Mouse (Mus musculus) monocyte, adult 5-6 weeks (primary cell): ENCODE results near the gene Hoxd8. TPM values are rescaled to one million over a fixed set of nuclear protein-coding genes. Genes with fewer than 3 reads are reported as not detected.

Experiments used
- ATAC-seq: fragments of 153-309, 156-312 bp; replicated peaks from 2 replicates; pipeline ENCODE4 v1.8.0; 2017; ENCODE audit warnings: mild to moderate bottlenecking; ENCODE audit not compliant: low TSS enrichment, insufficient number of reproducible peaks, severe bottlenecking, poor library complexity, low FRiP score
- total RNA-seq: library from RNA; stranded (forward); fragments of 200-1000, 200-491, 200-594 nt; gene quantifications from 3 replicates; pipeline ENCODE4 v1.2.3, GENCODE M21; 2017

Gene Hoxd8
- total RNA-seq, 1 experiment from 2014 or later: not detected

DNA sequence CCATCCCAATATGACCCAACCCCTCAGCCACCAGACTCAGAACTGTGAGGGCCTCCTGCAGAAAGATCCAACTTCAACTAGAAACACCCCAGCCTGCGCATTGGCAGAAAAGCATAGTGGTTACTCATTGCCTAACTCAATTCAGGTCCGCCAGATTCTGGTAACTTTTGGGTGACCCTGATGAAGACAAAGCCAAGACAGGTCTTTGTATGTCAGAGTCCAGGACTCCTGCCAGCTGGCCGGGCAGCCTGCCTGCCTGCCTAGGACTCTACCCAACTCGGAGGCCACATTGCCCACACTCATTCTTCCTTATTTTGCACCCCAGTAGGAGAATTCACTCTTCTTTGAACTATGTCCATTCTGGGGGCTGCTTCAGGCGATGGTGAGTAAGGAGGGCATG lies 22.1 kb downstream of the Hoxd8 start, which contains the start of gene Gm28230:
Gene Gm28230 (plus strand): TSS at position 178 of the 400 bp plus-strand sequence.
- ATAC-seq: no peak

DNA sequence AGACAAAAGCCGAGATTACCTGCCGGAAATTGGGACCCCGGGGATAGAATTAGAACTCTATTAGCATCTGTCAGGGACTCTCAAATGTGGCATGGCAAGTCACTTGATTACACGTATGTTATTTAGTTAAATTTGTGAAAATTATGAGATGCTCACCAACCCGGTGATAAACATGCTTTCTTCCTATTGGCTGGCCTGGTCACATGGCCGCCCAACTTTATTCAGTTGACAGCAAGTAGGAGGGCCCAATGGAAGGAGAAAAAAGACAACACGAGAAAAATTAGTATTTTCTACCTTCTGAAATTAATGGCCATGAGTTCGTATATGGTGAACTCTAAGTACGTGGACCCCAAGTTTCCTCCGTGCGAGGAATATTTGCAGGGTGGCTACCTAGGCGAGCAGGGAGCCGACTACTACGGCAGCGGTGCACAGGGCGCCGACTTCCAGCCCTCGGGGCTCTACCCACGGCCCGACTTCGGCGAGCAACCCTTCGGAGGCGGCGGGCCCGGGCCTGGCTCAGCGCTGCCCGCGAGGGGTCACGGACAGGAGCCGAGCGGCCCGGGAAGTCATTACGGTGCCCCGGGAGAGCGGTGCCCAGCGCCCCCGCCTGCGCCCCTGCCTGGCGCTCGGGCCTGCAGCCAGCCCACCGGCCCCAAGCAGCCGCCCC lies 22.7 kb downstream of the Hoxd8 start:
- no peak for ATAC-seq

DNA sequence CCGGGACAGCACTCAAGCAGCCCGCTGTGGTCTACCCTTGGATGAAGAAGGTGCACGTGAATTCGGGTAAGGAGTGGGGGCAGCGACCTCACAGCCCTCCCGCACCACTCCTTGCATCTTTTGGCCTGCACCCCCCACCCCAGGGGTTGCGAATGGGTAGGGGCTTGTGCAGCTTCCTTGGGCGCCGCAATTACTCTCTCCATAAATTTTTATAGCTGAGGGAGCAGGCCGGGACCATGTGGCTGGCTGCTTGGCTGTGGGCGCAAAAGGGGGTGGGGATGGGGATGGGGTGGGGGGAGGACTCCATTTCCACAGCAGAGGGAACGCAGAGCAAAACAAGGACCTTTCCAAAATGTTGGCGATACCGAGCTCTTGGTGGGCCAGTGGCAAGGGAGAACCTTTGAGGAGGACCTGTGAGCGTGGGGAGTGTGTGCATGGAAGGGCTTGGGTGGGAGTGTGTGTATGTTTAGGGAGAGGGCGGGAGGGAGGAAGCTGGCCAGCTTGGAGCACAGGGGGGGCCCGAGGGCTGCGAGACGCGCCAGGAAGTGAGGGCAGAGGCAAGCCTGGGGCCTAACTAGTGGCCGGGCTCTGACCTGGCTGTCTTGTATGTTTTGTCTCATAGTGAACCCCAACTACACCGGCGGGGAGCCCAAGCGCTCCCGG lies 23.4 kb downstream of the Hoxd8 start:
- no peak for ATAC-seq

DNA sequence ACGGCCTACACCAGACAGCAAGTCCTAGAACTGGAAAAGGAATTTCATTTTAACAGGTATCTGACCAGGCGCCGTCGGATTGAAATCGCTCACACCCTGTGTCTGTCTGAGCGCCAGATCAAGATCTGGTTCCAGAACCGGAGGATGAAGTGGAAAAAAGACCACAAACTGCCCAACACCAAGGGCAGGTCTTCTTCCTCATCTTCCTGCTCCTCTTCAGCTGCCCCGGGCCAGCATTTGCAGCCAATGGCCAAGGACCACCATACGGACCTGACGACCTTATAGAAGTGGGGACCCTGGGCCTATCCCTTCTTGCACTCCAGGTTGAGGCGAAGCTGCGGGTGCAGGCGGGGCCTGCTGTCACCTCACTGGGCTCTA lies 23.9 kb downstream of the Hoxd8 start:
- no peak for ATAC-seq

DNA sequence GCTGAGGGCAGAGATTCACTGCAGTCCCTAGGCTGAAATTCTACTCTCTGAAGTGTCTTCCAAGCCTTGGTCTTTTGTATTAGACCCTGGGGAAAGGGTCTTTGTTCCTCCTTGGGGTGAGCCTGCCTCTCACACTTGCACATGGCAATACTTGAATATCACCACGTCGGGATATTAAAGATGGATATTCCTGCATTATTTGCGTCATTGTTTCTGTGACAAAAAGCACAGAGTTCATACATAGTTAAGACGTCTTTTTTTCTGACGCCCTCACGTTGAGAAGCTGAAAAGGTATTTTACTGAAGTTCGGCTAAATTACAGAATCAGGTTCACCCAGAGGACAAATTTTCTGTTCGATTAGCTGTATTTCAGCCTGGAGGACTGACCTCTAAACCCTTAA lies 25.9 kb downstream of the Hoxd8 start:
- no peak for ATAC-seq

DNA sequence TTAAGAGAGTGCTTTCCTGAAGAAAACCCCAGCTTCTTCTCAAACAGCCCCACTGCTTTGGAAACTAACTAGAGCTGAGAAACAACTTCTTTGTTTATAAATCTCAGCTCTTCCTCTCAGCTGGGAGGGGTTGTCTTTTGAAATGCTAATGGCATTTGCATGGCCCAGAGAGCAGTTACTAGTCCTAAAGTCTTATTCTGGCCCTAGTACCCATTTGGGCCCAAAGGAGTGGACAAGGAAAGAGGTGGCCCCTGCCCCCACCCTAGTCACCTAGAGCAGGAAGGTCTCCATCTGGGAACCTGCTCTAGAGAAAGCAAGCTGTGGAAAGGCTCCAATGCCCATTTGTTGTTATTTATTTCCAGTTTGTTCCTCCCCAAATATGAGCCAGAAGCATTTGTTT lies 26.6 kb downstream of the Hoxd8 start:
- no peak for ATAC-seq

DNA sequence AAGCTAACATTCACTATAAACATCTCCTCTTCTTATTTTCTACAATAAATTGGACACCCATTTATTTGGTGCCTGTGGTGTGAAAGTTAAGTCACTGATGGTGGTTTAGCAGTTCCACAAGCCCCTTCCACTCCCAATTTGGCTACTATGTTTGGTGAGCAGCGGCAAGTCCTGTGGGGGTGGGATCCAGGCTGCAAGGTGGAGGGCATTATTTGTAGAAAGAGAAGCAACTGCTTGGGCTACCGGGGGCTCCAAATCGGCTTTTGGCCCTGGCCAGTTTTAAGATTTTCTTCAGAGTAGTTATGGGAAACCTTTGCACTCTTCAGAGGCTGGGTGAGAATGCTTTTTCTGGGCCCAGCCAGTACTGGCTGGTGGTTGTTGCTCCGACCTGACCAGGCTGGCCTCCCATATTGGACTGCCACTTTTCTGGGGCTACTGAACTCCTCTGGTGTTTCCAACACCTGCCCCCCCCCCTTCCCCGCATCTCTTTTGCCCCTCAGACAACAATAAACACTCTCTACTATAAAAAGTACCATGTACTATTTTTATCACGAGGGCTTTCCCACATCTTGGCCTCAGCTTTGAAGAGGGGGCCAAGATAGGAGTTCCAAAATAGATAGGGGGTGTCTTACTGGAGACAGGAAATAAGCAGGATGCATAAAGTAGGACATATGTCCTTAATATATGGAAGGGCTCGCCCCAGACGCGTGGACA lies 27.5 kb downstream of the Hoxd8 start:
- no peak for ATAC-seq

DNA sequence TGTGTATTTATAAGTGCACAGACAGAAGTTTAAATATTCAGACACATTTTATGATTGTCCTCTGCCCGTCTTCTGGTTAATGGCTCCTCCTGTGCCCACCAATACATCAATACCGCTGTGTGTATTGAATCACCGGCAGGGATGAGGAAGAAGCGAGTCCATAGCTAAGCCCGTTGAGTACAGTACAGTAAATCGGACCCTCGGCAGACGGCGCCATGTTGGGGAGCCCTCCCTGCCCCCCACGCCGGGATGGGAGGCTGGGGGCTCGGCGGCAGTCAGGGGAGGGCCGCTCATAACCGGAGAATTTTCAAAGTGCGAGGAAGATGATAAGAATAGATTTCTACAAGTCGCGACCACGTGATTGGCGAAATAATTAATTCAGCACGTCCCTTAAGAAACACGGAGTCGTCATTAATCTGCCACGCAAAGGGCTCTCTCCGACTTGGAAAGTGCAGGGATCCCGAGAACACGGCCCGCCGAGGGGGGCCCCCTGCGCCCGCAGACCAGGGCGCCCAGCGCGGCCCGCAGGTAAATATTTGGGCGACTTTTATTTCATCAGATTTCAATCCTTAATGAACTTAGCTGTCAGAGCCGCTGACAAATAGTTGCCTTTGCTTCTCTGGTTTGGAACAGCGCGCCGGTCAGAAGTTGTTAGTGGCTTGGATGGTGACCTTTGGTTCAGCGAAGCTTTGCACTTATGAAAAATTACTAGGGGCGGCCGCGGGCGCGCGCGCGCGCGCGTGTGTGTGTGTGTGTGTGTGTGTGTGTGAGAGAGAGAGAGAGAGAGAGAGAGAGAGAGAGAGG lies 28.3 kb downstream of the Hoxd8 start:
- ATAC-seq: no peak

DNA sequence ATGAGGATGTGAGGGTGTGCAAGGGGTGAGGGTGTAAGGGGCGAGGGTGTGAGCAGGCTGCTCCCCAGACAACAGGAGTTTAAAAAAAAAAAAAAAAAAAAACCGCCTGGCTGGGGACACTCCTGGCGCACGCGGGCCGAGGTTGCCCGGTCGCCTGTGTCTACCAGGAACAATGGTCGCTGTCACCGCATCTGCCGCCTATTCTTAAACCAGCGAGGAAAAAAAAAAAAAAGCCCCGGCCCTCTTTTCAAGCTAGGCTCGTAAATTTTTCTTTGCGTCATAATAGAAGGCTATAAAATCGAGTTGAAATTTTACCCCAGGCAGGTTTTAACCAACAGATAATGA lies 28.9 kb downstream of the Hoxd8 start:
- ATAC-seq: no peak

DNA sequence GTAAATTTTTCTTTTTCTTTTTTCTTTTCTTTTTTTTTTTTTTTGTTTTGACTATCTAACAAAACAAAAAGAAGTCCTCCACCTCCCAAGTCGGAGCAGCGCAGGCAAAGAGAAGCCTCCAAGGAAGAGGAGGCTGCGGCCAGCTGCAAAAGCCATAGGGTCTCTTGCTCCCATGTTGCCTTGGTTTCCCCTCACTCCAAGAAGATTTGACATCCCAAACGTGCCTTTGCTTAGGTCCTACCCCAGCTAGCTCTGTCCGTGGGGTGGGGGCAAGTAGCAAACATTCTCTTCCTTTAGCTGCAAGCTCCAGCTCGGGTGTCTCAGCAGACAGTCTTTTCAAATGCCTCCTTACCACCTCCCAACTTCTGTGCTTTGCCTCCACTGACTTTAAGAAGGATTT lies 29.4 kb downstream of the Hoxd8 start:
- no peak for ATAC-seq

DNA sequence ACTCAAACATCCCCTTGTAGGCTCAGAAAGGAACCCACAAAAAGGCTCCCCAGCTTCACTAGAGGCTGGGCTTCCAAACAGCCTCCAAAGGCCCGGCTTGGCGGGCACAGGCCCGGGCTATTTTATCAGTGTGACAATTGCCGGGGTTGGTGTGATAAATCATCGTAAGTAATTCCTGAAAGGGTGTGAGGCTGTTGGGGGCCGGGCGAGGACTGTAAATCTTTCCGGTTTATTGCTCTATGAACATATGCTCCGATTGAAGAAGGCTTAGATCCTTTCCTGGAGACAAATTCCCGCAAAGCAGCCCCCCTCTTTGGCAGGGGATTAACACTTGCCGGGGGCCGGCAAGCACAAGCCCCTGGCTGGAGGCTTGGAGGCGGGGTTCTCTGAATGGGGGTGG lies 30.0 kb downstream of the Hoxd8 start:
- ATAC-seq: no peak

DNA sequence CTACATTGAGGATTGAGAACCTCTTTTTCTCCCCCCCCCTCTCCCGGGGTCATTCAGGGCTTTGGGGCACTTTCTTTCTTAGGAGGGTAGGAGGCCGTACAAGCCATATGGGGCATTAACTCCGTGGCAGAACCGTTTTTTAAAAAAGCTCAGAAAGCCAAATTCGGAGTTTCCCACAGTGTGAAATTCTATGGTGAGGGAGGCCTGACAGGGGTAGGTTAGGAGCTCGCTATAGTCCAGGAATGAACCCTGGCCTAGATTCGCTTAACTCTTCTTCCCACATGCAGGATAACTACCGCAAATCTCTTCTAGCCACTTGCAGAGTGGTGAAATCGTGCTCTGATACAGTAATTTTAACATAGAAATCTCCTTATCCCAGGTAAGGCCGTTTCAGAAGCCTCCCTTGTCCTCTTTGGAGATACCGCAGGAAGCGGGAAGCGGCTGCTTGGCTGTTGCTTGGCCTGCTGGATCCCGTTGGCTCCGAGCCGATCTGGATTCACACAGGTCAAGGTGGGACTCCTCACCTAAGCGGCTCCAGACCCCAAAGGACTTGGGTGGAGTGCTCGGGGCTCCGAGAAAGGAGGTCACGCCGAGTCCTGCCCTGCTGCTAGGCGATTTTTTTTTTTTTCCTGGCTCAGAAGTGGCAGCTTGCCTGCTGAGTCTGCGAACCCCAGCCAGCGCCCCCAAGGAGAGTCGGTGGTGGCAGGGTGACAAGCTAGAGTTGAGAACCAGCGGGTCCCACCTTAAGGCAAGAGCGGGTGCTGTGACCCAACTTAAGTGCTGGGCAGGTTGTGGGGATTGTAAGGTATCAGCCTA lies 30.8 kb downstream of the Hoxd8 start:
- no peak for ATAC-seq

DNA sequence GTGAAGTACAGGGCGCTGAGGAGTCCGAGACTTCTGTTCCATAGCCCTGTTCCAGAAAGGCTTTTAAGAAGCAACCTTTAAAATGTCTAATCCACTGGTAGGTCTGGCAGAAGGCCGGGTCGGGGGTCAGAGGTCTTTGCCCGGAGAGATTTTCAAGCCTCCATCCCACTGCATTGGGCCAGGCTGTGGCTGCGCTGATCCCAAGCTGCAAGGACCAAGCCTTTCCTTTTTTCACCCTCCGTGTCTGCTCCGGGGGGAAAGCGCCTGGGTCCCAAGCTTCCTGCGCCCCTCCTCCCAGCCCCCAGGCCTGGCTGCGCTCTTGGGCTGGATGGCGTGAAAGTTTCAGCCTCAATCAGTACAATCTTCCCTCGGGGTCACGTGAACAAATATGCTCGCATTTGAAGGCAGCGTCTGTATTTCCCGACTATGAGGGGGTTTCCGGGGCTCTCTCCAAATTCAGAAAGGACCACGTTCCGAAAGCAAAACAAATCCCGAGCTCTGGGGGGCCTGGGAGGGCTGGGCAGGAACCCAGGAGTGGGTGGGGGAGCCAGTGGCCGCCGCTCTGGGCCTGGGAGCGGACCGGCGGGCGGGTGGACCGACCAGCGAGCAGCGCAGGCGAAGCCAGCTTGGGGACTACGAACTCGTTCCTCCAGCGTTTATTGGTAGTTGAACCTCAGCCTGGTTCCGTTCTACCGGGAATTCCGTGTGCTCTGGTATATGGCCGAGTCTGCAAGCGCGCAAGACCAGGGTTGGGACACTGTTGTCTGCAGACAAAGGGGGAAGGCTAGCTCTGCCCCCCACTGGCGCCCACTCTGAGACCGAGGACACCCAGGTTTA lies 31.7 kb downstream of the Hoxd8 start:
- ATAC-seq: no peak

DNA sequence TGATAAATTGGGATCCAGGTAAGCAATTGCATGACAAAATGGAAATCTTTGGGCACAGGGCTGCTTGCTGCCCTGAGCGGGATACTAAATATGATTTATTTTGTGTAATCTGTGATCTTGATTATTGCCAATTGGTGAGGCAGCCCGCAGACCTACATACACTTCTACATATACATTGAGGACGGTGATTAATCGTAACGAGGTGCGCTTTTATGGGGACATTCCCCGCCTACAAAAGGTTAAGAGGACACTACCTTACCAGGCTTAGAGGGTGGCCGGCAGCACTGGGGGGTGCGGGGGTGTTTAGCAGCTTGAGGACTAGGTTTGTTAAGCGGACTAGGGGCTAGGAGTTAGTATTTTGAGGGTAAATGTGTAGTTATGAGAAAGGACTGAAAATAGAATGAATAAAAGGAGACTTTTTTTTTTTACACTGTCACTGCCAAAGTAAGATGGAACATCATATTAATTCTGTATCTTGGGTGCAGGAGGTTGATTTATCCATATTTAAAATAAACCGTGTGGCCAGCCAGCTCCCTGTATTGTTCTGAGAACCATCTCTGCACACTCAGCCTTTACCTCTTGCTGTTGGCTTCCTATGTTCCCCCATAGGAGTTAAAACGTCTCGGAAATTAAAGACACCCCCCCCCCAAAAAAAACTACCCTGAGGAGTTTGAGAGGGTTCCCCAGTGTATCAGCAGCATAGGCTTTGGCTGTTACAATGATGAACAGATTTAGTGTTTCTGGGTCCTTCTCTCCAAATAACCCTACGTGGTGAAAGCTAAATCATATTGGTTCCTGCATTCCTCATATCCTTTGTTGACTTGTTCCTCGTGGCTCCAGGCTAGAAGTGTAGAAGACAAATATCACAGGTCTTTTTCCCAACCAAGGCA lies 32.5 kb downstream of the Hoxd8 start:
- no peak for ATAC-seq

DNA sequence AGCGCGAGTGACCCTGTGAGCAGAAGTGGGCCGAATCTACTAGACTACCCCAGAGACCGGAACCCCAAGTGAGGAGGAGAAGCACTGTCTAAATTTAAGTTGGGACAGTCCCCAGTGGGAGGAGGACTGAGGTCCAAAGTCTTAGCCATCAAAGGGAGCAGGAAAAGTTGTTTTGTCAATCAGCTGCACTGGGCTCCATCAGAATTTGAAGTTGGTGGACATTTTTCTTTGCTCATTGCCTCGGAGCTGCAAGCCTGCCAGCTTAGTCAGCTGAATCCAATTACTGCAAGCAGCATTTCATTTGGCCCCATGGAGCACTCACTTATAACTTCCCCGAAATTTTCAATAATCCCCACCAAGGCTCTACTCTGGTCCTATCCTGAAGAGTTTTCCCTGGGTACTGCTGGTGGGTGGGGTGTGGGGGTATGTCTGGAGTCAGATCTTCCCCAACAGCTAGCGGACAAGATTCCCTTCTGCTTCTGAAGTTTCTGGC lies 33.2 kb downstream of the Hoxd8 start:
- no peak for ATAC-seq

DNA sequence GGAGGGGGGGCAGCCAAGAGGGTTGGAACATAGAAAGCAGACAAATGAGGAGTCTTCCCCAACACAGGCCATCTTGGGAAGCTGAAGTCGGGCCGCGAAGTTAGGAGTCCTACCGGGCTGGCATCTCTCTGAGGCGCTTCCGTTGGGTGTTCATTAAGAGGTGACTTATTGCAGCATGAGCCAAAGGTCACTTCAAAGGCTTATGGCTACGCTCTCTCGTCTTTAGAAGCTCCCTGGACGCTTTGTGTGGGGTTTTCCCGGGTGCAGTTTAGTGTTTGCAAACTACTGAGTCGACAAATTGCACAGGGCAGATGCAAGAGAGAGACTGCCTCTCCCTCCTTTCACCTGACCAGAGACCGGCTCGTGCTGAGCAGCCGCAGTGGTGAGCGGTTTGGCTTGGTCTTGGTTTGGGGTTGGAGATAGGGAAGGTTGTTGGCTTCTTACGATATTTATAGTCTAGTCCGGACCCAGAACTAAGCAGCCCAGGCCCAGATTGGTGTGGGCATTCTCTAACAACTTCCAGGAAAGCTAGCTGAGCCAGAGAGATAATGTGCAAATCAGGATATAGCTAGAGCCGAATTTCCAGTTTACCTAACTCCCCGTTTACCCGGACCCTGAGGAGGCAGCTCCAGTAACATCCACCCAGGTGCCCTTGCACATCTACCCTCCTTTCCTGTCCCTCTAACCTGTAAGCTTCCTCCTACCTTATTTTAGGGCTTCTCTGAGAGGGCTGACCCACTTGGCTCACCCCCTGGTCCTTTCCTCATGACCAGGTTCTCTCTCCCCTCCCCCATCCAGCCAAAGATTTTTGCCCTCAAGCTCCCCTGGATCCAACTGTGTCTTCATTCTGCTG lies 34.4 kb downstream of the Hoxd8 start:
- no peak for ATAC-seq
